Mouse (Mus musculus): ENCODE data around the gene M6pr. TPM values are rescaled to one million over a fixed set of nuclear protein-coding genes. Genes with fewer than 3 reads are reported as not detected.

M6pr gene
- total and polyA plus RNA-seq, 3 experiments: 27.4 to 552 (median 190) TPM

DNA sequence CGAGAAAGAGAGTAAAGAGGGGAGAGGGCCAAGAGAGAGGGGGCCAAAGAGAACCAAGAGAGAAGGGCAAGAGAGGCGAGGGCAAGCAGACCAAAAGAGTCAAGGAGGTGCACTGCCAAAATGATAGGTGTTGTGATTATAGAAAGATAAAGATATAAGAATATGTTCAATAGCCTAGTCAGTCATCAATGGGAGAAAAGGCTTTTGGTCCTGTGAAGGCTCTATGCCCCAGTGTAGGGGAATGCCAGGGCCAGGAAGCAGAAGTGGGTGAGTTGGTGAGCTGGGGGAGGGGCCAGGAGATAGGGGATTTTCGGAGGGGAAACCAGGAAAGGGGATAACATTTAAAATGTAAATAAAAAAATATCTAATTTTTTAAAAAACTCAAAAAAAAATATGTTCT, 14.2 kb upstream of the M6pr start:
- TF ChIP-seq TAL1 (conservative IDR thresholded peaks at IDR 0.05; ENCODE audit: low read depth, low read length) (no peak), CTCF (IDR thresholded peaks at IDR 0.05; ENCODE audit: low read depth, low read length) (no peak)
- Histone ChIP-seq H3K36me3 (replicated peaks) (no peaks in the 10 kb centered on the region), H3K4me3 (ENCODE audit: low read depth, low read length) (no peak overlapping the region), H3K9me3 (replicated peaks) (no peaks in the 10 kb centered on the region), H3K27me3 (ENCODE audit: insufficient read depth, low read length) (no peaks in the 10 kb centered on the region), H3K4me1 (ENCODE audit: insufficient read depth, low read depth, low read length) (peaks cover 53% of the 10 kb centered on the region)
- no peak for ATAC-seq (ENCODE audit: extremely low read depth, insufficient number of reproducible peaks, low FRiP score, poor library complexity, severe bottlenecking)
- DNase-seq (ENCODE audit: low spot score): no peak

DNA sequence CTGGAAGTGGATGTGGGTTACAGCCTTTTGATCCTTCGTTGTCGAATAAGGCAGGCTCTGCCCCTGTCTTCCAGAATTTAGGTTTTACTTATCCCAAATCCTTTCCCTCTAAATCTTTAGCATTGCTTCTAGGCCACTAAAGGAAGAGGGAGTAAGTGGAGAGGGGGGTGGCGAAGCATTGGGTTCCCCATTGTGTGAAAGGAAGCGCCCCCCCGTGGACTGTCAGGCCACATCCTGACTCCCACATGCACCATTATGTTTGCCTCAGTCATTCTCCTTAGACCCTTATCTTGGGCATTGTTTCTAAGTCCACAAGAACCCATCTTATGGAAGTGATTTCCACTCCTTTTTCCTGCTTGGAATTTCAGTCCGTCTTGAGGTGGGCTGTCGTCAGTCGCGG, 13.3 kb upstream of the M6pr start:
- TF ChIP-seq POLR2AphosphoS5 (IDR thresholded peaks at IDR 0.05; ENCODE audit: insufficient replicate concordance, low read depth, low read length) (no peak), GATA2 (IDR thresholded peaks at IDR 0.05; ENCODE audit: borderline replicate concordance, low read depth, low read length) (no peak), CTCF (IDR thresholded peaks at IDR 0.05; ENCODE audit: low read depth, low read length) (no peak), GATA1 (IDR thresholded peaks at IDR 0.05; ENCODE audit: borderline replicate concordance, low read length) (no peak), TAL1 (conservative IDR thresholded peaks at IDR 0.05; ENCODE audit: low read depth, low read length) (no peak)
- ATAC-seq (ENCODE audit: extremely low read depth, insufficient number of reproducible peaks, low FRiP score, poor library complexity, severe bottlenecking) (no peak), DNase-seq (ENCODE audit: low spot score) (no peak)
- Histone ChIP-seq H3K9me3 (replicated peaks) (no peaks in the 10 kb centered on the region), H3K4me3 (ENCODE audit: low read depth, low read length) (no peak overlapping the region), H3K27me3 (ENCODE audit: insufficient read depth, low read length) (no peaks in the 10 kb centered on the region), H3K4me1 (ENCODE audit: insufficient read depth, low read depth, low read length) (peaks cover 56% of the 10 kb centered on the region), H3K36me3 (replicated peaks) (no peaks in the 10 kb centered on the region)

DNA sequence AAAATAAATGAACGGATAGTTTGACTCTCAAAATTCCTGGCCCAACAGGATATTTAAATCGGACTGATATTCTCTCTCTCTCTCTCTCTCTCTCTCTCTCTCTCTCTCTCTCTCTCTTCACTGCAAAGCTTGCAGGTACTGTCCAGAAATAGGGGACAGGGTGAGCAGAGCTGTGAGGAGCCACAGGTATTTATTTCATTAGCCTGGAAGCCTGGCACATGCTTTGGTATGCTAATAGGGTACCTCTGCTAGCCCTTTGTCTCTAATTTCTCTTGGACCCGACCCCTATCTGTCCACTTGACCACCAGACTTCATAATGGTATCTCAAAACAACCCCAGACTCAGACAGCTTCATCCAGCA, 11.6 kb upstream of the M6pr start:
- ATAC-seq (ENCODE audit: extremely low read depth, insufficient number of reproducible peaks, low FRiP score, poor library complexity, severe bottlenecking): no peak
- H3K27me3 ChIP-seq (ENCODE audit: insufficient read depth, low read length): no peaks in the 10 kb centered on the region
- TF ChIP-seq POLR2AphosphoS5 (IDR thresholded peaks at IDR 0.05; ENCODE audit: insufficient replicate concordance, low read depth, low read length) (no peak), TAL1 (conservative IDR thresholded peaks at IDR 0.05; ENCODE audit: low read depth, low read length) (no peak), GATA2 (IDR thresholded peaks at IDR 0.05; ENCODE audit: borderline replicate concordance, low read depth, low read length) (no peak), CTCF (IDR thresholded peaks at IDR 0.05; ENCODE audit: low read depth, low read length) (no peak), GATA1 (IDR thresholded peaks at IDR 0.05; ENCODE audit: borderline replicate concordance, low read length) (no peak)
- H3K9me3 ChIP-seq (replicated peaks): no peaks in the 10 kb centered on the region
- peaks cover 57% of the 10 kb centered on the region for H3K4me1 ChIP-seq (ENCODE audit: insufficient read depth, low read depth, low read length)
- no peak for DNase-seq (ENCODE audit: low spot score)
- peak overlapping the region; percentile 66; the same call in 1 of the 2 replicates for H3K4me3 ChIP-seq (ENCODE audit: low read depth, low read length)
- H3K36me3 ChIP-seq (replicated peaks): no peaks in the 10 kb centered on the region

DNA sequence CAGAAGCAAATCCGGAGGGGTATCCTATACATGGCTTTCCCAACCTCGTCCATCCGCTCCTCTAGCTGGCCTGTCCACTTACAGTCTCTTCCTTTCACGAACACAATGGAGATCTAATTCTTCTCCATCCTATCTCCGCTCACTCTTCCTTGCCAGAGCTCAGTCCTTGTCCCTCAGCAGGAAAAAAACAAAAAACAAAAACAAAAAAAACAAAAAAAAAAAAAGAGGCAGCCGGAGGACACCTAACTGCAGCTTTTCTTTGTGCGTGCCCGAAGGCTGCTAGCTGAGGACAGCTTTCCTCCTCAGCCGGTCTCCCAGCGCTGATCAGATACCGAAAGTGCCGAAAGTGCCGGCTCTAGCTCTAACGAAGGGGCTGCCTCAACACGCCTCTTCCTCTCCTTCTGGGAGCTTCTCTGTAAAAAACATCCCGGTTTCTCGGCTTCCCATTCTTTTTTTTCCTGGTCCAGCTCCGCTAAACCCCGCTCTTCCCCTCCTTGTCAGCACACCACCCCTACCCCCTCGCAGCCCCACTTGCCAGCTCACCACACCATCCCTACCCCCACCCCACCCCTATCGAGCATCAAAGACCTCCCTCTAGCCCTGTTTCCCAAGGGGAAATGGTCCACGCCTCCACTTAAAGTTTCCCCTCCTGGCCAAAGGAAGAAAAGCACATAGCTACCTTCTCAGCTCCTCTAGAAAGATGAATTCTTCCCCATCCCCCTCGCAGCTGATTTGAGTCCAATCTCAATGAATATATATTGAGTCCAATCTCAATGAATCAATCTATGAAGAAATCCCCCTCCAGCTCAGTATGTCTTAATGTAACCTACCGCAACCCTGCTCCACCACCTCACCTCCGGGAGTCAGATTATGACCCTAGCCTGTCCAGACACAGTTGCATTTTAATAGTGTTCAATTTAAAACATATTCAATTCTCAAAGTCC, 11.0 kb upstream of the M6pr start:
- peak overlapping the region; percentile 66 for H3K4me3 ChIP-seq (ENCODE audit: low read depth, low read length)
- ATAC-seq (ENCODE audit: extremely low read depth, insufficient number of reproducible peaks, low FRiP score, poor library complexity, severe bottlenecking) (peak; percentile 18; the same call in 1 of the 2 replicates), DNase-seq (ENCODE audit: low spot score) (peak; percentile 53)
- H3K4me1 ChIP-seq (ENCODE audit: insufficient read depth, low read depth, low read length): peaks cover 54% of the 10 kb centered on the region
- H3K9me3 ChIP-seq (replicated peaks): no peaks in the 10 kb centered on the region
- H3K36me3 ChIP-seq (replicated peaks): no peaks in the 10 kb centered on the region
- TF ChIP-seq POLR2AphosphoS5 (IDR thresholded peaks at IDR 0.05; ENCODE audit: insufficient replicate concordance, low read depth, low read length) (no peak), TAL1 (conservative IDR thresholded peaks at IDR 0.05; ENCODE audit: low read depth, low read length) (no peak), GATA1 (IDR thresholded peaks at IDR 0.05; ENCODE audit: borderline replicate concordance, low read length) (no peak), CTCF (IDR thresholded peaks at IDR 0.05; ENCODE audit: low read depth, low read length) (no peak)
- no peaks in the 10 kb centered on the region for H3K27me3 ChIP-seq (ENCODE audit: insufficient read depth, low read length)

DNA sequence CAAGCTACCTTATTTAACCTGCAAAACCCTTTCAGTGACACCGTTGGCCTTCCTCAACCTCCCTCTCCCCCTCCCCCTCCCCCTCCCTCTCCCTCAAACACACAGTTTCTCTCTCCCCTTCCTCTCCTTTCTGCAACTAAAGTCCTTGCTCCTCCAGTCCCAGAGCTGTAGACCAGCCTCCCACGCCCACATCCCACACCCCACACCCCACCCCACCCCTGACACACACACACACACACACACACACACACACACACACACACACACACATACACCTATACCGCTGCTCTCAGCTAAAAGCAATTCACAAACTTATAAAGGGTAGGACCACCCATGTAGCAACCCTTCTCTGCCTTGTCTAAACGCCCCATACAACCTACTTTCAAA, 10.3 kb upstream of the M6pr start:
- H3K27me3 ChIP-seq (ENCODE audit: insufficient read depth, low read length): no peaks in the 10 kb centered on the region
- H3K4me1 ChIP-seq (ENCODE audit: insufficient read depth, low read depth, low read length): peaks cover 49% of the 10 kb centered on the region
- DNase-seq (ENCODE audit: low spot score) (no peak), ATAC-seq (ENCODE audit: extremely low read depth, insufficient number of reproducible peaks, low FRiP score, poor library complexity, severe bottlenecking) (no peak)
- TF ChIP-seq POLR2AphosphoS5 (IDR thresholded peaks at IDR 0.05; ENCODE audit: insufficient replicate concordance, low read depth, low read length): no peak
- TF ChIP-seq TAL1 (conservative IDR thresholded peaks at IDR 0.05; ENCODE audit: low read depth, low read length): no peak
- no peak for TF ChIP-seq GATA2 (IDR thresholded peaks at IDR 0.05; ENCODE audit: borderline replicate concordance, low read depth, low read length)
- TF ChIP-seq CTCF (IDR thresholded peaks at IDR 0.05; ENCODE audit: low read depth, low read length): no peak
- TF ChIP-seq GATA1 (IDR thresholded peaks at IDR 0.05; ENCODE audit: borderline replicate concordance, low read length): no peak
- H3K36me3 ChIP-seq (replicated peaks): no peaks in the 10 kb centered on the region
- no peak overlapping the region for H3K4me3 ChIP-seq (ENCODE audit: low read depth, low read length)
- H3K9me3 ChIP-seq (replicated peaks): no peaks in the 10 kb centered on the region

DNA sequence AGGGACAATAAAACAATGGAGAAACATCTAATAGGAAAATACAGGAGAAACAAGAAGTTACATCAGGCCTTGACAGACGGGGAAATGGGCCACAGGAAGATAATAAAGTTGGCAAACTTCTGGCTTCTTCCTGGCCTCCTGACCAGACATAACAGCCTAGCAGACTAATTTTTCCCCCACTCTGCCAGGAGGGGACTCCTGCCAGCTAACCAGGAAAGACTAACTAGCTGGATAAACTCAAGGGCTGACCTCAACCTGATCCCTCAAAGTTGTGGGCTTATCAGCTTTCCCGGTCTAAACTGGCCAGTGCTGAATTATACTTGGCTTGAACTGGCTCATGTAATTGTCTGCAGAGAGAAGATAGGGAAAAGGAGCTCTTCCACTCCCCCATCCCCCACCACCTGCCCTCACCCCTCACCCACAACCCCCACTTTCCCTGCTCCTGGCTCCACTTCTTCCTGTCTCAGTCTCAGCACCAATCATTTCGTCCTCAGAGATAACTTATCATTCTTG, 8.8 kb upstream of the M6pr start:
- DNase-seq (ENCODE audit: low spot score) (peak; percentile 31), ATAC-seq (ENCODE audit: extremely low read depth, insufficient number of reproducible peaks, low FRiP score, poor library complexity, severe bottlenecking) (peak; percentile 42; the same call in 1 of the 2 replicates)
- Histone ChIP-seq H3K9me3 (replicated peaks) (no peaks in the 10 kb centered on the region), H3K36me3 (replicated peaks) (no peaks in the 10 kb centered on the region), H3K4me1 (ENCODE audit: insufficient read depth, low read depth, low read length) (peaks cover 48% of the 10 kb centered on the region), H3K27me3 (ENCODE audit: insufficient read depth, low read length) (no peaks in the 10 kb centered on the region), H3K4me3 (ENCODE audit: low read depth, low read length) (no peak overlapping the region)
- TF ChIP-seq GATA1 (IDR thresholded peaks at IDR 0.05; ENCODE audit: borderline replicate concordance, low read length) (no peak), POLR2AphosphoS5 (IDR thresholded peaks at IDR 0.05; ENCODE audit: insufficient replicate concordance, low read depth, low read length) (no peak), CTCF (IDR thresholded peaks at IDR 0.05; ENCODE audit: low read depth, low read length) (no peak), GATA2 (IDR thresholded peaks at IDR 0.05; ENCODE audit: borderline replicate concordance, low read depth, low read length) (no peak), TAL1 (conservative IDR thresholded peaks at IDR 0.05; ENCODE audit: low read depth, low read length) (no peak)

All from G1E (cell line).